Mouse (Mus musculus) ES-E14 (cell line): ENCODE measurements at regions not wholly inside any gene's neighbourhood (a gene's known extent, or its start where the extent isn't known, plus 50 kb on each side); places are given as distances from the start of the nearest gene placed in this dataset.

Experiments
- DNase-seq: peaks from one replicate; pipeline ENCODE4 v3.0.0-alpha.2; 2013; ENCODE audit warnings: low read depth, low spot score
- H3K27ac ChIP-seq: 2 replicates; pipeline ENCODE4 v1.5.1; 2012; ENCODE audit warnings: low read depth, mild to moderate bottlenecking, low read length, moderate library complexity, mixed read lengths; ENCODE audit not compliant: poor library complexity, insufficient read depth, severe bottlenecking
- H3K36me3 ChIP-seq: 2 replicates; pipeline ENCODE4 v1.6.1; 2012; ENCODE audit warnings: mild to moderate bottlenecking, low read length, moderate library complexity, mixed read lengths; ENCODE audit not compliant: control insufficient read depth, poor library complexity, insufficient read depth, severe bottlenecking
- H3K4me1 ChIP-seq, 2 experiments: fragments of 150-350 bp in 1 of 2; sonication (generic) in 1 of 2; 2 replicates each; pipeline ENCODE4 v1.6.1; 2012; ENCODE audit warnings: low read length in 2 of 2, mild to moderate bottlenecking in 1 of 2, mixed read lengths in 1 of 2; ENCODE audit not compliant: control insufficient read depth in 2 of 2, insufficient read depth in 2 of 2, poor library complexity in 1 of 2
- H3K4me3 ChIP-seq, 2 experiments: fragments of 150-350 bp in 1 of 2; sonication (generic) in 1 of 2; 2 replicates each; pipeline ENCODE4 v1.5.1; 2012; ENCODE audit warnings: low read length in 2 of 2, low read depth in 1 of 2, mild to moderate bottlenecking in 1 of 2, mixed read lengths in 1 of 2; ENCODE audit not compliant: insufficient read depth in 1 of 2, poor library complexity in 1 of 2, severe bottlenecking in 1 of 2
- H3K9ac ChIP-seq: 2 replicates; pipeline ENCODE4 v1.6.1; 2012; ENCODE audit warnings: low read depth, mild to moderate bottlenecking, low read length, mixed read lengths; ENCODE audit not compliant: poor library complexity, insufficient read depth, severe bottlenecking
- H3K9me3 ChIP-seq: fragments of 150-350 bp; sonication (generic); 2 replicates; pipeline ENCODE4 v1.6.1; 2012; ENCODE audit warnings: low read depth, mild to moderate bottlenecking, low read length; ENCODE audit not compliant: control insufficient read depth, insufficient read depth
- CHD2 ChIP-seq: IDR thresholded peaks from 2 replicates; pipeline ENCODE4 v1.6.1; 2014; ENCODE audit warnings: mild to moderate bottlenecking, low read depth, low read length, inconsistent platforms
- HCFC1 ChIP-seq: IDR thresholded peaks from 2 replicates; pipeline ENCODE4 v1.6.1; 2012; ENCODE audit warnings: low read length, inconsistent platforms, borderline replicate concordance; ENCODE audit not compliant: insufficient read depth
- MAFK ChIP-seq: IDR thresholded peaks from 2 replicates; pipeline ENCODE4 v1.6.1; 2014; ENCODE audit warnings: mild to moderate bottlenecking, low read depth, low read length, inconsistent platforms; ENCODE audit not compliant: insufficient read depth
- ZC3H11A ChIP-seq: IDR thresholded peaks from 2 replicates; pipeline ENCODE4 v1.6.1; 2012; ENCODE audit warnings: low read depth, mild to moderate bottlenecking, inconsistent platforms, low read length, borderline replicate concordance
- ZNF384 ChIP-seq: IDR thresholded peaks from 2 replicates; pipeline ENCODE4 v1.6.1; 2012; ENCODE audit warnings: low read depth, low read length, inconsistent platforms
- in situ Hi-C, 2 experiments: fragments of 600-800 bp; cut with MboI; formaldehyde crosslinking; loops; one replicate each; pipeline ENCODE4 v1.15.1; 2025; ENCODE audit warnings: low sequenced_read_pairs in 2 of 2, inconsistent platforms in 1 of 2; ENCODE audit not compliant: unreplicated experiment in 2 of 2

- Histone ChIP-seq H3K27ac (no peak overlapping the region), H3K36me3 (no peaks in the 10 kb centered on the region), H3K4me3 (no peak overlapping the region), H3K9ac (no peak overlapping the region), H3K4me1 (no peaks in the 10 kb centered on the region), H3K9me3 (no peaks in the 10 kb centered on the region)
- DNase-seq = no peak
- in situ Hi-C loops = loop anchor here (10.0 to 25.0 kb wide), 2 partner anchors 538 to 540 kb away; no protein-coding TSS in a partner anchor
- TF ChIP-seq CHD2 (no peak), ZC3H11A (no peak), MAFK (no peak), HCFC1 (no peak), ZNF384 (no peak)
These were observed 233.0 kb upstream of the Cxcr4 start for GRCm38 (mm10) chr1:128824916-128825683.

- Histone ChIP-seq H3K27ac (no peak overlapping the region), H3K4me3 (no peak overlapping the region), H3K36me3 (no peaks in the 10 kb centered on the region), H3K4me1 (no peaks in the 10 kb centered on the region), H3K9ac (no peak overlapping the region), H3K9me3 (no peaks in the 10 kb centered on the region)
- TF ChIP-seq ZC3H11A = peak; percentile 73
- no peak for TF ChIP-seq CHD2
- in situ Hi-C loops = loop anchor here in 1 of 2 experiments (10.0 kb wide), 1 partner anchor 539 kb away; no protein-coding TSS in a partner anchor
- peak; percentile 48 for DNase-seq
These were observed 232.1 kb upstream of the Cxcr4 start for GRCm38 (mm10) chr1:128824235-128824634.

- Histone ChIP-seq H3K36me3 (no peaks in the 10 kb centered on the region), H3K4me3 (no peak overlapping the region), H3K9ac (no peak overlapping the region), H3K27ac (no peak overlapping the region), H3K4me1 (no peaks in the 10 kb centered on the region), H3K9me3 (no peaks in the 10 kb centered on the region)
- in situ Hi-C loops = loop anchor here in 1 of 2 experiments (10.0 kb wide), 1 partner anchor 537 kb away; no protein-coding TSS in a partner anchor
- DNase-seq = no peak
- no peak for TF ChIP-seq HCFC1
- TF ChIP-seq MAFK = no peak
- TF ChIP-seq ZC3H11A = no peak
- TF ChIP-seq ZNF384 = no peak
- TF ChIP-seq CHD2 = no peak
These were observed 229.9 kb upstream of the Cxcr4 start for GRCm38 (mm10) chr1:128821991-128822390.

- no peaks in the 10 kb centered on the region for H3K9me3 ChIP-seq
- no peak overlapping the region for H3K4me3 ChIP-seq
- no peaks in the 10 kb centered on the region for H3K36me3 ChIP-seq
- no peaks in the 10 kb centered on the region for H3K4me1 ChIP-seq
- H3K9ac ChIP-seq = no peak overlapping the region
- no peak for TF ChIP-seq HCFC1
- TF ChIP-seq ZC3H11A = peak; percentile 30; the same call in 1 of the 2 replicates
- no peak for TF ChIP-seq ZNF384
- no peak for TF ChIP-seq CHD2
- in situ Hi-C loops = loop anchor here in 1 of 2 experiments (10.0 kb wide), 1 partner anchor 536 kb away; no protein-coding TSS in a partner anchor
- H3K27ac ChIP-seq = no peak overlapping the region
- no peak for DNase-seq
These were observed 228.4 kb upstream of the Cxcr4 start for GRCm38 (mm10) chr1:128820527-128820926.

GRCm38 (mm10) chr1:128819611-128820010 lies 227.5 kb upstream of the Cxcr4 start:
- in situ Hi-C loops = loop anchor here in 1 of 2 experiments (10.0 kb wide), 1 partner anchor 535 kb away; no protein-coding TSS in a partner anchor
- Histone ChIP-seq H3K27ac (no peak overlapping the region), H3K36me3 (no peaks in the 10 kb centered on the region), H3K9me3 (no peaks in the 10 kb centered on the region), H3K4me3 (no peak overlapping the region), H3K9ac (no peak overlapping the region), H3K4me1 (no peaks in the 10 kb centered on the region)
- no peak for DNase-seq
- TF ChIP-seq CHD2 = no peak
- no peak for TF ChIP-seq ZNF384
- no peak for TF ChIP-seq ZC3H11A
- TF ChIP-seq MAFK = no peak
- TF ChIP-seq HCFC1 = no peak
